Mouse (Mus musculus) hindbrain, postnatal 0 days (tissue): ENCODE measurements at regions not wholly inside any gene's neighbourhood (a gene's known extent, or its start where the extent isn't known, plus 50 kb on each side); places are given as distances from the start of the nearest gene placed in this dataset.

Experiments used
- ATAC-seq: fragments of 200-750 bp; cut with Nextera tagmentation; 2 replicates; pipeline ENCODE4 v1.8.0; 2017; ENCODE audit warnings: mild to moderate bottlenecking, moderate TSS enrichment, moderate library complexity
- DNase-seq: peaks from one replicate; pipeline ENCODE4 v3.0.0-alpha.2; 2015; ENCODE audit warnings: low spot score
- H3K27ac ChIP-seq: fragments of 300-500 bp; sonication (generic); 2 replicates; pipeline ENCODE4 v1.5.1; 2014; ENCODE audit warnings: mild to moderate bottlenecking
- H3K27me3 ChIP-seq: fragments of 300-500 bp; sonication (generic); 2 replicates; pipeline ENCODE4 v1.6.1; 2014; ENCODE audit warnings: low read length, mixed read lengths; ENCODE audit not compliant: insufficient read depth
- H3K36me3 ChIP-seq: fragments of 300-500 bp; sonication (generic); 2 replicates; pipeline ENCODE4 v1.6.1; 2014; ENCODE audit warnings: low read length, mixed read lengths; ENCODE audit not compliant: insufficient read depth
- H3K4me1 ChIP-seq: fragments of 300-500 bp; sonication (generic); 2 replicates; pipeline ENCODE4 v1.6.1; 2014; ENCODE audit warnings: antibody characterized with exemption, low read length, mixed read lengths; ENCODE audit not compliant: insufficient read depth
- H3K4me2 ChIP-seq: fragments of 300-500 bp; sonication (generic); 2 replicates; pipeline ENCODE4 v1.6.1; 2014; ENCODE audit warnings: low read depth, mild to moderate bottlenecking, low read length, moderate library complexity, mixed read lengths
- H3K4me3 ChIP-seq: fragments of 300-500 bp; sonication (generic); 2 replicates; pipeline ENCODE4 v1.5.1; 2014; ENCODE audit warnings: low read length
- H3K9ac ChIP-seq: fragments of 300-500 bp; sonication (generic); replicated peaks from 2 replicates; pipeline ENCODE4 v1.6.1; 2014; ENCODE audit warnings: mild to moderate bottlenecking, low read length, moderate library complexity, mixed read lengths
- H3K9me3 ChIP-seq: fragments of 300-500 bp; sonication (generic); 2 replicates; pipeline ENCODE4 v1.6.1; 2016; ENCODE audit warnings: low read length, mixed read lengths
- CTCF ChIP-seq: IDR thresholded peaks from 2 replicates; pipeline ENCODE4 v1.5.1; 2016; ENCODE audit warnings: antibody characterized with exemption, control low read depth, low read depth
- WGBS: fragments of 180-500 bp; shearing (Covaris S2); extraction: QIAGEN DNeasy Blood & Tissue Kit; methylation state at CpG from one replicate; pipeline ENCODE4 v1.1.7; 2014; 5-methylcytosine and 5-hydroxymethylcytosine counted together

- ATAC-seq (0 out of 2 replicates have a peak, but pooled peaks have one; percentile 49), DNase-seq (peak; percentile 43)
- no peak overlapping the region for H3K9ac ChIP-seq
- no peaks in the 10 kb centered on the region for H3K27me3 ChIP-seq
- H3K4me2 ChIP-seq, result no peak overlapping the region
- no peak for TF ChIP-seq CTCF
- peak overlapping the region; percentile 61 for H3K27ac ChIP-seq
- H3K36me3 ChIP-seq, result no peaks in the 10 kb centered on the region
- 0 out of 2 replicates have a peak, but pooled peaks cover 6% of the 10 kb centered on the region for H3K4me1 ChIP-seq
- no peak overlapping the region for H3K4me3 ChIP-seq
- WGBS, result 43% methylated on average over 7 of the region's 7 CpGs
- no peaks in the 10 kb centered on the region for H3K9me3 ChIP-seq
These were observed 148.1 kb upstream of the Stac start for GRCm38 (mm10) chr9:111838069-111838820.

- TF ChIP-seq CTCF, result no peak
- H3K27ac ChIP-seq, result no peak overlapping the region
- no peak overlapping the region for H3K9ac ChIP-seq
- H3K27me3 ChIP-seq, result no peaks in the 10 kb centered on the region
- H3K4me2 ChIP-seq, result no peak overlapping the region
- ATAC-seq (no peak), DNase-seq (no peak)
- no peaks in the 10 kb centered on the region for H3K9me3 ChIP-seq
- 90% methylated on average over 1 of the region's 1 CpGs for WGBS
- no peaks in the 10 kb centered on the region for H3K36me3 ChIP-seq
- no peak overlapping the region for H3K4me3 ChIP-seq
- H3K4me1 ChIP-seq, result no peaks in the 10 kb centered on the region
These were observed 131.9 kb upstream of the Stac start for GRCm38 (mm10) chr9:111822094-111822493.

GRCm38 (mm10) chr9:111817461-111817860, 127.3 kb upstream of the Stac start:
- 76% methylated on average over 4 of the region's 4 CpGs for WGBS
- no peak for TF ChIP-seq CTCF
- no peaks in the 10 kb centered on the region for H3K9me3 ChIP-seq
- no peaks in the 10 kb centered on the region for H3K36me3 ChIP-seq
- no peaks in the 10 kb centered on the region for H3K27me3 ChIP-seq
- H3K4me1 ChIP-seq, result no peaks in the 10 kb centered on the region
- no peak overlapping the region for H3K4me2 ChIP-seq
- ATAC-seq (no peak), DNase-seq (no peak)
- no peak overlapping the region for H3K4me3 ChIP-seq
- no peak overlapping the region for H3K9ac ChIP-seq
- no peak overlapping the region for H3K27ac ChIP-seq

GRCm38 (mm10) chr9:111804931-111805330, 114.8 kb upstream of the Stac start:
- H3K9me3 ChIP-seq, result no peaks in the 10 kb centered on the region
- H3K4me2 ChIP-seq, result no peak overlapping the region
- ATAC-seq (no peak), DNase-seq (peak; percentile 42)
- H3K36me3 ChIP-seq, result no peaks in the 10 kb centered on the region
- no peak overlapping the region for H3K4me3 ChIP-seq
- TF ChIP-seq CTCF, result no peak
- H3K27me3 ChIP-seq, result no peaks in the 10 kb centered on the region
- no peaks in the 10 kb centered on the region for H3K4me1 ChIP-seq
- H3K9ac ChIP-seq, result no peak overlapping the region
- H3K27ac ChIP-seq, result no peak overlapping the region
- 43% methylated on average over 6 of the region's 6 CpGs for WGBS

GRCm38 (mm10) chr9:111801381-111801780, 111.2 kb upstream of the Stac start:
- TF ChIP-seq CTCF, result no peak
- H3K27ac ChIP-seq, result no peak overlapping the region
- 80% methylated on average over 5 of the region's 5 CpGs for WGBS
- no peak overlapping the region for H3K9ac ChIP-seq
- H3K4me2 ChIP-seq, result no peak overlapping the region
- no peaks in the 10 kb centered on the region for H3K4me1 ChIP-seq
- no peaks in the 10 kb centered on the region for H3K9me3 ChIP-seq
- no peaks in the 10 kb centered on the region for H3K27me3 ChIP-seq
- no peaks in the 10 kb centered on the region for H3K36me3 ChIP-seq
- ATAC-seq (no peak), DNase-seq (no peak)
- no peak overlapping the region for H3K4me3 ChIP-seq

GRCm38 (mm10) chr9:111800869-111801268, 110.7 kb upstream of the Stac start:
- ATAC-seq, result no peak
- peak; percentile 18 for DNase-seq
- Histone ChIP-seq H3K9me3 (no peaks in the 10 kb centered on the region), H3K9ac (no peak overlapping the region), H3K27ac (no peak overlapping the region), H3K27me3 (no peaks in the 10 kb centered on the region), H3K4me2 (no peak overlapping the region), H3K4me1 (no peaks in the 10 kb centered on the region), H3K4me3 (no peak overlapping the region), H3K36me3 (no peaks in the 10 kb centered on the region)
- TF ChIP-seq CTCF, result no peak
- WGBS, result 49% methylated on average over 5 of the region's 5 CpGs

GRCm38 (mm10) chr9:111778981-111779380, 88.8 kb upstream of the Stac start:
- no peak overlapping the region for H3K4me3 ChIP-seq
- H3K36me3 ChIP-seq, result no peaks in the 10 kb centered on the region
- no peaks in the 10 kb centered on the region for H3K27me3 ChIP-seq
- H3K4me2 ChIP-seq, result no peak overlapping the region
- no peak for ATAC-seq
- H3K4me1 ChIP-seq, result no peaks in the 10 kb centered on the region
- 71% methylated on average over 3 of the region's 3 CpGs for WGBS
- H3K27ac ChIP-seq, result no peak overlapping the region
- H3K9me3 ChIP-seq, result no peaks in the 10 kb centered on the region
- no peak overlapping the region for H3K9ac ChIP-seq
- no peak for TF ChIP-seq CTCF
- no peak for DNase-seq
